Mouse (Mus musculus) cortical plate, adult 2 months (tissue): ENCODE data around the gene Dis3l2.

Source experiments
- CTCF ChIP-seq: fragments of 200-500 bp; IDR thresholded peaks from 2 replicates; pipeline ENCODE4 v1.5.1; 2011; ENCODE audit warnings: mild to moderate bottlenecking, control low read depth, low read length; ENCODE audit not compliant: insufficient read depth; ENCODE audit errors: extremely low read depth
- POLR2A ChIP-seq: fragments of 200-500 bp; IDR thresholded peaks from 2 replicates; pipeline ENCODE4 v1.6.1; 2011; ENCODE audit warnings: mild to moderate bottlenecking, low read length, control low read depth; ENCODE audit not compliant: insufficient read depth; ENCODE audit errors: extremely low read depth

DNA sequence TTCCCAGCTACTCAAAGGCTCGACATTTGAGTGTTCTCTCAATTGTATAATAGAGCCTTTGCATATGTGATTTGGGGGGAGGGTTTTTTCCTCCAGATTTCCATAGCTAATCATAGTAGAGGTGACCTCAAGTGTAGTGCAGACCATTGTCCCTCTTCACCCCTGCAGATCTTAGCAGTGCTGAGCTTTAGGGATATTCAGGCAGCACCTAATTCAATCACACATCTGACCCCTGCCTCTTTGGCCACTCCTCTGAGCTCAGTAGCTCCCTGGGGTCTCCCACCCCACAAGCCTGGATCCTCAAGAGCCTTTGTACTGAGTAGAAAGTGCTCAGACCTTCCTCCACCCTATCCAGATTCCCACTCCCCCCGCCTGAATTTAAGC lies 299.6 kb downstream of the Dis3l2 start:
- TF ChIP-seq POLR2A = no peak
- TF ChIP-seq CTCF = no peak
